Mouse (Mus musculus): ENCODE results near the gene Gm47289.
A peak's percentile ranks its signal among the peaks of the same experiment; 100 is the strongest.

Gm47289 gene

DNA sequence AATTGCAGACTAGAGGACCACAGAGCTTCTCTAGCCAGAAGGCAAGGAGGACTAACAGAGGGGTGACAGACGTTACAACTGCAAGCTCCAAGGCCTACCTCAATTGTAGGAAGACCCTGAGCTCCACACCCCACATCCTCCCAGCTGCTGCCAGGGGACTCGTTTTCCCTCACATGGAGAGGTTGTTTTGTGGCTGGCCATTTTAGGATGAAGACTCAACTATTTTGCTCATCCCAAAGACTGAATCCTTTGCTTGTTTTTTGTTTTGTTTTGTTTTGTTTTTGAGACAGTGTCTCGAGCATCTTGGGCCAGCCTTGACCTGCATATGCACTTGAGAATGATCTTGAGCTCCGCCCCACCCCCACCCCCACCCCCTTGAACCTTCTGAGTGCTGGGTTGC, at the start of gene Gm47289:
Gene Gm47289 (plus strand): TSS at position 301 of the 400 bp plus-strand sequence.
- no peak for DNase-seq (ENCODE audit: extremely low read depth, low read depth)

DNA sequence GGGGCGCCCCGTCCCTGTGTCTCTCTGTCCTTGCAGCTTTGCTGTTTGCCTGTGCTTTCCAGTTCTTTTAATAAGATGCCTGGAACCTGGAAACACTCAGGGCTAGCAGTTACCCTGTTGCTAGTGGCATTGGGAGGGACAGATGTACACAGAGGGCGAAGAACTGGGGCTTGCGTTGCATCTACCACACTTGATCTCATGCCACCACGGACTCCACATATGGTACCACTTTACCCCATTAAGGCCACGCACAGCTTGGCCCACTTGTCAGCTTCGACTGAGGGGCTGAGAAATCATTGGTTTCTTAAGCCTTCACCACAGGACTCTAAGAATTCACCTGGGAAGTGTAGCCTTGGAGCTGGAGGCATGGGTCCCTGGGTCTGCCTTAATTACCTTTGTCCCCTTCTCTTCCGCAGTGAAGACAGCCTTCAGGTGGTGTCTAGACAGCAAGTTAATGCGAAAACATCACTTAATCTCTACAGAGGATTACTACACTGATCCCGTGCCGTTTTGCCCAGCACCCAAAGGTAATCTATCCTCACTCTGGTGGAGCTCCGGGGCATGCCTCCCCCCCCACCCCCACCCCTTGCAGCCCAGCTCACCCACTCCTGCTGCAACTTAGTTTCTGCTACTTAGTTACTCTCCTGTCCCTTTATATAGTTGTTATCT, 49.1 kb upstream of the Gm47289 start:
- no peak for DNase-seq (ENCODE audit: extremely low read depth, low read depth)

DNA sequence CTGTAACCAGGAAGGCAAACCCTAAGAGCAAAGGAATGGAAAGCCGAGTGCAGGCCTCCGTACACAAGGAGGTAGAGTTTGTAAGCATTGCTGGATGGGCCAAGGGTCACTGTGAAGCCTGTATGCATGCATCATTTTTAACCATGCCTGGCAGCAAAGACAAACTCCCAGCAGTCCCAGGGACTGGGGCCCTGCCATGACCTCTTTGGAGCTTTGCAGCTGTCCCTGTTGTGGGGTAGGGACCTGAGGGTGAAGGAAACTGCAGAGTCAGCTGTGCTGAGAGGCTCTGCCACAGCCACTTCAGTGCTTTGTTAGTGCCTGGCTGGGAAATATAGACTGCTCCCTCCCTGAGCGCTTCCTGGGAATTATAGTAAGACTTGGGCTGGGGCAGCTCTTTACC, 48.3 kb upstream of the Gm47289 start:
- no peak for DNase-seq (ENCODE audit: extremely low read depth, low read depth)

DNA sequence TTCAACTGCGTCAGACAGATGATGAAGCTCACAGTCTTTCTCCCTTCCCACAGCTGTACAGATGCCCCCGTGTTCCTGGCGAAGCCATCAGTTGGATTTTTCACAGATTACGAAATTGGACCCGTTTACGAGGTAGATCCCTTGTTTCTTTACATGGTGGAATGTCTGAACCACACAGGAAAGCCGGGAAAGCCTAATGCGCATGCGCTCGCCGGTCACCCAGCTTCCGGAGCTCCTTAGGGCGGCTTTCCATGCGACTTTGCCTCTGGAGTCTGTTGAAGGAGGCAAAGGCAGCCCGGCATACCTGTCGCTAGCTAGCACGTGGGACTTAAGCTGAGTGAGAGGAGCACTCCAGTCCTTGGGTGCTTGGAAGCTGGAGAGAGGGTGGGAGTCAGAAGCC, 44.0 kb upstream of the Gm47289 start:
- DNase-seq (ENCODE audit: extremely low read depth, low read depth): no peak

DNA sequence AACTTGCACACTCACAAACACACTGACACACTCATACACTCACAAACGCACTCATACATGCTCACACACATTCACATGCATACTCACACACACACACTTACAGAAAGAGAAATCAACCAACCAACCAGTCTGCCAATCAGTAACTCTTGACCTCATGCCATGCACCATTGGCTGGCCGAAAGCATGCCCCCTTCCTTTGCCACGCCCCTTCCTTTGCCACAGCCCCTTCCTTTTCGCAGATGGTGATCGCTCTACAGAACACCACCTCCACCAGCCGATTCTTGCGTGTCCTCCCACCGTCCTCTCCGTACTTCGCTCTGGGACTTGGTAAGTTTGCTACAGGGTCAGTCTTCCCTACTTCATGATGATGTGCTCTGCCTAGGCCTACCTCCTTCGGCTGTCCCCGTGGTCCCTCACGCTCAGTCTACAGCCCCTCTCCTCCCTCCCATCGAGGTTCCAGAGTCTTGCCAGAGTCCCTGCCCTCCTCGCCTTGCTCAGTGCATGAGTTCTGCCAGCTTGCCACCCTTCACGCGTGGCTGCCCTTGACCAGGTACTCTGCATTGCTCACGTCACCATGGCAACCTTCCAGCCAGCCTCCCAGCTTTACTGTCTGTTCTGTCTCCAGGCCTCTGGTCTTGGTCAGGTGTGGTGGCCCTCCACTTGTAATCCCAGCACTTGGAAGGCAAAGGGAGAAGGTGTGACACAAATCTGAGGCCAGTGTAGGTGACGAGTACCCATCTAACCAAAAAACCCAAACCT, 39.4 kb upstream of the Gm47289 start:
- no peak for DNase-seq (ENCODE audit: extremely low read depth, low read depth)

DNA sequence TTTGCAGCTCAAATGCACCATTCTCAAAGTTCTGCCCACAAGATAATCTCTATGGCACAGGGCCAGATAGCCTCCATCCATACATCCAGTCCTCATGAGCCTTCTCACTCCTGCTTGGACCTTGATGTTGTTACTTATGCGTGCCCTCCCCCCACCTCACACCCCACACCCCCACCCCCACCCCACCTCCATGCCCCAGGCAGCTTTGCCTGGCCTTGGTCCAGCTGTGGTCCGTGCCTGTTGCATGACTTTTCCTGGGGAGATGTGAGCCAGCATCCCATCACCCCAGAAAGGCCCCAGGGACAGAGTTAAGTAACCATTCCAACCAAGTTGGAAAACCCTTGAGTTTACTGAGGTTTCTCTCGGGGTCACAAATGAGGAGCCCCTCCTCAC, 38.8 kb upstream of the Gm47289 start:
- no peak for DNase-seq (ENCODE audit: extremely low read depth, low read depth)

DNA sequence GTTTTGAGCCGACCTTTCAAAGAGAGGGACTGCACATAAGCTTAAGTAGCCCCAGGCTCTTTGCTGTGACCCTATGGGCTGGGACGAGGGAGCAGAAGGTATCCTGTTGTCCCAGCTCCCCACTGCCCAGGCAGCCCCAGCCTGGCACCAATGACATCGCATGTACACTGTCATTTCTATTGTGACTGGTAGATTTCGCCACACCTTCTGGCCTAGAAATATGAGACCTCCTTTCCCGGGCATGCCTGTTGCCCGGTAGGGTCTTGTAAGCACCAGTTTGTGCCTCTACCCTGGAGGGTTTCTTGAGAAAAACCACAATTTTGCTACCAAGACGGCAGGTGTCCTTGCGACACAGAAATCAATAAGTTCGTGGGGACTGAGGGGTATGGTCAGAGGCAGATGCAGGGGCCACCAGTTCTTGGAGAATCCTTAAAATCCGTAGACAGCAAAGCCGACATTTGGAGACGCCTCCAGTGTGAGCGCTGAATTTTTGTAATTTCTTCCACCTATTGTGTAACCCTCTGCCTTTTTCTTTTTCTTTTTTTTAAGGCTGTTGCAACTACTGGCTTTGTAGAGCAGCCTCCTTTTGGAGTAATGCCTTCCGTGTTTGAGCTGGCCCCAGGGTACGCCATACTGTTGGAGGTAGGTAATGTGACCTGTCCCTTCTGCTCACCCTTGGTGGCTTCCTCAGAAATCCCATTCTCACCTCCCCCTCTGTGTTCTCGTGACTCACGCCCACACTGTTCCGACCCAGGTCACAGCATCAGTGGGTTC, 36.2 kb upstream of the Gm47289 start:
- DNase-seq (ENCODE audit: extremely low read depth, low read depth): no peak

DNA sequence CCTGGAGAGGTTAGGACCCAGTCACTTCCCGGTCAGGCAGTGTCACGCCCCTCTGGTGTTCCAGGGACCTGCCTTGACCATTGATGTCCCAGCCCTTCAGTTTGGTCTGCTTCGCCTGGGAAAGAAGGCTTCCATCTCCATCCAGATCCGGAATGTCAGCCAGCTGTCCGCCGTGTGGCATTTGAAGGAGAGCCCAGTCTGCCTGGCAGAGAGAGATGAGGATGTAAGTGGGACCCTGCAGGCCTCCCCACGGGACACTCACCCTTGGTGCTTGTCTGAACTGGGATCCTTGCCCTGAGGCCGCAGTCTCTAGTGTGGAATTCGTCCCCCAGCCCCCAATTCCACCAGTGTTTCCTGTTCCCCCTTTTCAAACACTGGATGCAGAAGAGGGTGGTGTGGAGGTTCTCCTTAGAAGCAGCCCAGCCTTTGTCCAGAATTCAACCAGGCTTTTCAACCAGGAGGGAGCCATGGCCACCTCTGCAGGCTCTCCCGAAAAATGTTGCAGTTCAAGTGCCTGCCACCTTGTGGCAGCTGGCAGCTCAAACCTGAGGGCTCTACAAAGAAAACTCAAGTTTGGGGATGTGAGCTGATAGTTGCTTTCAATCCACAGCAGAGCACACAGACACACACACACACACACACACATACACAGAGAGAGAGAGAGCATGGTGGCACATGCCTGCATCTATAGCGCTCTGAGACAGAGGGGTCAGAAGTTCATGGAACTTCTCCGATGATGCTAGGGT, 30.4 kb upstream of the Gm47289 start:
- DNase-seq (ENCODE audit: extremely low read depth, low read depth): no peak

DNA sequence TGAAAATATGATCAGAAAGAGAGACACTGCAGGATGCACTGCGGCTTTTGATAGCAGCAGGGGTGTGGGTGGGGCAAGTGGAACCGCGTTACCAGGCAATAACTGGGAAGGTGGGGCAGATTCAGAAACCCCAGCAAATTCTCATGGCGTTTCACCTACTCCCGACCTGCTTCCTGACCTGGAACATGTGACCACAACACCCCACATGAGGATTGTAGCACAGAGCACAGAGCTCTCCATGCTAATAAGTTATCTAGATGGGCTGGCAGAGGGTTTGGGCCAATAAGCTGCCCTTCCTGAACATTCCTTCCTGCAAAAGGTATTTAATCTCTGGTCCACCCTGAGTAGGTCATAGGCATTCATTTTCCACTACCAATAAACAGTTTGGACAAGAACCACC, 28.3 kb upstream of the Gm47289 start:
- peak; percentile 33 for DNase-seq (ENCODE audit: extremely low read depth, low read depth)

DNA sequence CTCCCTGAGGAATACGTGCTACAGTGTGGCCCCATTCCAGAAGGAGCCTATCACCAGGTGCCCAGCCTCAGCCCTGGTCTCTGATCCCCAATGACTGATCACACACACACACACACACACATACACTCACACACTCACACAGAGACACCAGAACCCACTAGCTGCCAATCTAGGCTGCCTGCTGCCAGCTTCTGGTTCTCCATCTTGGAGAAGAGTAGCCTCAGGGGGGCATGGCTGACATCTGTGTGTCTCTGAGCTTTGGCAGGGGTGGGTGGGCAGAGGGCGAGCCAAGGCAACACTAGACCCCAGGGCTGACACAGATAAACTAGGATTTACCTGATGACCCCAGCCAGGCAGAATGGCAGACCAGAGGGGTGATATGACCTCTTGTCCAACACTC, 20.1 kb upstream of the Gm47289 start:
- DNase-seq (ENCODE audit: extremely low read depth, low read depth): no peak

DNA sequence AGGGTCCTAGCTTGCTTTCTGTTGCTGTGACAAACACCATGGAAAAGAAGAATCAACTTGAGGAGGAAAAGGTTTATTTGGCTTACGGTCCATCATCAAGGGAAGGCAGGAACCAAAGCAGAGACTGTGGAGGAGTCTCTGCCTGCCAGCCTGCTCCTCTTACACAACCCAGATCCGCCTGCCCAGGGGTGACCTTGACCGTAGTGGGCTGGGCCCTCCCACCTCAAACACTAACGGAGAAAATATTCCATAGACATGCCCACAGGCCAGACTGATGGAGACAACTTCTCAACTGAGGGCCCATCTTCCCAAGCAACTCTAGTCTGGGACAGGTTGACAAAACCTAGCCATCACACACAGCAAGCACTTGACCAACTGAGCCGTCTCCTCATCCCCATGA, 16.9 kb upstream of the Gm47289 start:
- no peak for DNase-seq (ENCODE audit: extremely low read depth, low read depth)

DNA sequence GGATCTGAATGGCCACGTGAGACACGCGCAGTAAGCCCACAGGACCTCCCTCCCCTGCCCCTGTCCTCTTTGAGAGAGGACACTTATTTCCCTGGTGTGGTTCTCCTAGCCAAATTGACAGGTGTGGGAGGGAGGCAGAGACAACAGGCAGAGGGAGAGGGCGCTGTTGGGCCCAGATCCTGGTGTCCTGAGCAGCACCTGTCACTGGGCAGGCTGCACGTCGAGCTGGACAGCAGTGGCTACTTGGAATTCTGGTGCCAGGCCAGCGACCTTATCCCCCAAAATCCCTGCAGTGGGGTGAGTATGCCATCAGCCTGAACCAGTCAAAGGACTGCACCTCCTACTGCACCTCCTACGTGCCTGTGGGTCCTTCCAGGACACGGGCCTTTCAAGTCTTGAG, 15.6 kb upstream of the Gm47289 start:
- no peak for DNase-seq (ENCODE audit: extremely low read depth, low read depth)

DNA sequence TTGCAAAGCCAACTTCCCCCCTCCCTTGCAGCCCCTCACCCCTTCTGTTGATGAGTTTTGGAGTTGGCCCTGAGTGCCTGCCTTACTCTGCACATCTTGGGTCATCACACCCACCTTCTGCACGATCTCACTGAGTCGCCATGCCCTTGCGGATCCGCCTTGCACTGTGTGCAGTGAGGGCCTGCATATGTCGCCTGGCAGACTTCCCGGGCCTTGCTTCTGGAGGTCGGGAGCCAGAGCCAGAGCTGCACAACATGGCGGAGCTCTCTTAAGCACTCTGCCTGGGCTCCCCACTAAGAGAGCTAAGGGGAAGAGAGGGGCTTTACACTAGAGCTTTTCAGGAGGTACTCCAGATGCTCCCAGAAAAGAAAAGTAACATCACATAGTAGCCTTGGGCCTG, 14.3 kb upstream of the Gm47289 start:
- no peak for DNase-seq (ENCODE audit: extremely low read depth, low read depth)

DNA sequence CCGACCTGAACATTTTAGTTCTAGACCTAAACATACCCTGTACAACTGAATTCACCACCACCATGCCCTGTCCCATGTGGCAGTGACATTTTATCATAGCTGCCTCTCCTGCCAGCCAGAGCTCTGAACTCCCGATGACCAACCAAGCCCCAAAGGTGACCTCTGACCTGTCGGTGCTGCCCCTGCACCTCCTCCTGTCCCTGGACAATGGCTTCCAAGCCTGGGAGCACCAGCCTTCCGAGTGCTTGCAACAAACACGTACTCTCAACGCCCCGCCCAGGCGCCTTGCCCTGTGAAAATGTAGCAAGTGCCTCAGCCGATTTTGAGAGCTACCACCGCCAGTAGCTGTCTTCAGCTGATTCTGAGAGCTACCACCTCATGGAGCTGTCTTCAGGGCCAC, 13.8 kb upstream of the Gm47289 start:
- no peak for DNase-seq (ENCODE audit: extremely low read depth, low read depth)

DNA sequence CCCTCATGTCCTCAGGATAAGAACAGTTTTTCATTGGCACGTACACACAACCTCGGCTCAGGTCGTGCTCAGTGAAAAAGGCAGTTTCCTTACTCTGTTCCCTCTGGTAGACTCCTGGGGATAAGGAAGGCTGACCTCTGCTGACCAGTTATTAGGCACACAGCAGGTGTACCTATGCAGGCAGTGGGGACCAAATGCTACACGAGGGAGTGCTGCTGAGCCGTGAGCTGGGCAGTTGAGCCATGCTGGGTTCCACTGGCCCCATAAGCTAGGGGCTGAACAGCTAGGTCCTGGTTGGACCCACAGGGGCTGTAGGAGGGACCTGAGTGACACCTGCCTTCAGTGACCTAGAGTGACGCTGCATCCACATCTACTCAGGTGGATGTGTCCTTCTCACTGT, 13.3 kb upstream of the Gm47289 start:
- no peak for DNase-seq (ENCODE audit: extremely low read depth, low read depth)

DNA sequence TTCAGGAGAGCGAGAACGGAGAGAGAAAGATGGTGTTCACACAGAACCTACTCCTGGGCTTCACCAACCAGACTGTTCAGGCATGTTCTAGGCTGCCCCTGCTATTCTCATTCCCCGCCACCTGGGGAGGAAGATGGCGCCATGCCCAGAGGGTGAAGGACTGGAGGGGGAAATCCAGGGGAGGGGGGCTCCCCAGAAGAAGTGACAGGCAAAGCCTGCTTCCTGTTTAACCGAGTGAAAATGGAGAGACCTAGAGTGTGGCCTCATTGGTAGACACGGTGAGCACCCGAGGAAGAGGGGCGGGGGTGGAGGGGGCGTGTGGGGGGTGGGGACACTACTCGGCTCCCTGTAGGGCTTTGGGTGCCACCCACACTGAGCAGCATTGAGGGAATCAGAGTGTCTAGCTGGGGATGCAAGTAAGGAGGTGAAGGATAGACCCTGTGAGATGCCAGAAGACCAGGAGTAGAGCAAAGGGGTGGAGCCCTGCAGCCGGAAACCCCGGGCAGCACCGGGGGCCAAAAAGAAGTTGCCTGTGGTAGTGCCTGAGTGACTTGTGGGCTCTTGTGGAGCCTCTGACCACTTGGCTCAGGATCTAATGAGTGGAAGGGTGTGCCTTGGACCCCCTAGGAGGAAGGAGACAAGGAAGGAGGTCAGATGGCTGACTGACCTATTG, 12.7 kb upstream of the Gm47289 start:
- DNase-seq (ENCODE audit: extremely low read depth, low read depth): no peak

DNA sequence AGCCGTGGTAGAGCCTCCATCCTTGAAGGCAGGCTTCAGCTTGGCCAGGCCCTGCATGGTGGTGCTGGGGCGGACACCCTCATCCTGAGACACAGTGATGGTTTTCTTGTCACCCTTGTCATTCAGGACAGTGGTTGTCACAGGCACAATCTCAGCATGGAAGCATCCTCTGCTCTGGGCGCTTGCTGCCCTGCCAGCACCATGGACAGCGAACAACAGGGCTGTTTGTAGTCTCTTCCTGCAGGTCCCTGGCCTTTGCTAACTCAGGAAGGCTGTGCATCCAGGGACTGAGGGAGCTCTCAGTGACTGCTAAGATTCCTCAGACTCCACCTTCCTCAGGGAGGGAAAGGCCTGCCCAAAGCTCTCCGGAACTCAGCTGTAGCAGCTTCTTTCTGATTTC, 9.4 kb upstream of the Gm47289 start:
- no peak for DNase-seq (ENCODE audit: extremely low read depth, low read depth)

DNA sequence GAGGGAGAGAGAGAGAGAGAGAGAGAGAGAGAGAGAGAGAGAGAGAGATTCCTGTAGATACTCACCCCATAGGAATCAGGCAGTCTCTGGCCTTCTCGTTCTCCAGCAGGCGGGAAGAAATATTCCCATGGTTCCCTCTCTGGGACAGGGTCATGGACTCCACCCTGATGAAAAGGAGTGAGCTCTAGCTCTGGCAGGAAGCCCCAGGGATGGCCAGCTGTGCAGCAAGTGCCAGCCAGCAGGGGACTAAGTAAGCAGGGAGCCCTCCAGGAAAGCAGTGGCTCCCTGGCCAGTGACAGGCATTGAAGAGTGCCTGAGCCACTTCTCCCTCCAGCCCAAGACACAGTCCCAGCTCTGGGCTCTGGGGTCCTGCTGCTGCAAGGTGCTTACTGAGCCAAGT, 7.2 kb upstream of the Gm47289 start:
- DNase-seq (ENCODE audit: extremely low read depth, low read depth): no peak

DNA sequence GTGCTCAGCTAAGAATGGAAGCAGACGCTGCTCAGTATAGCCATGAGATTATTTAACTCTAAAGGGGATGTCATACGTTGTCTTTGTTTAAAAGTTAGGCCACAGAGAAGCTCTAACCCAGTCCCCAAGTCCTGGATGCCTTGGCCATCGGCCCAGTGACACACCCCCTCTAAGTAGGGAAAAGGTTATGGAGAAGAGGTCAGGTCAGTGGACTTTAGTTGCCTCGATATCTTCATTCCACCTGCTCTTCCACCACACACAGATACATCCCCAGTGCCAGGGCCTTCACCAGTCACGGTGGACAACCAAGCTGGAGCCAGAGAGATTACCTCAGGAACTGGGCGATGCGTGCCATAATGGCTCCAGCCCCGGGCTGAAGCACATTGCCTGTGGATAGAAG, 3.5 kb upstream of the Gm47289 start:
- DNase-seq (ENCODE audit: extremely low read depth, low read depth): no peak

DNA sequence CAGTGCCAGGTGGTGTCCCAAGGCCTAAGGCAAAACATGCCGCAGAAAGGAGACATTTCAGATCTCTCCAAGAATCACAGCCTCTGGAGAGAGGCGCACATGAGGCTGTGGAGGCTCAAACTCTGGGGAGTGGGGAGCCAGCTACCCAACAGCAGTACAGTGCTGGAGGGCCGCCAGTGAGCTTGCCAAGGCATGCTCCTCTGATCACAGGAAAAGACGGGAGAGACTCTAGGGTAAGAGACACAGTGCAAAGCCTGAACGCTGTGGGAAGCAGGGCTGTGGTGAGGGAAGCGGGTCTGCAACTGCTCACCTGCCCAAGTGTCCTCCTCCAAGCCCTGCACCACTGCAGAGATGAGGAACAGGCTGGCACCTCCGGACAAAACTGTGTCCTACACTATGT, 3.1 kb upstream of the Gm47289 start:
- no peak for DNase-seq (ENCODE audit: extremely low read depth, low read depth)
